17 mouse cellular contexts compared by ENCODE assay signal in genomic region chr6:55131301-55131700, GRCm38 (mm10). TPM values are rescaled to one million over a fixed set of nuclear protein-coding genes. Genes with fewer than 3 reads are reported as not detected.
"Had no signal": no experiment of that assay in that cellular context is flagged by ENCODE, and none has a peak within 500 bp of the region (broad histone marks: within the 10 kb centered on the region; RNA-seq: fewer than 3 reads in every experiment).

No protein-coding gene starts in this region.

- H3K4me2 ChIP-seq: limb, embryonic 15.5 days; liver, embryonic 12.5 days; neural tube, embryonic 15.5 days had no signal

- DNase-seq: kidney, postnatal 36 days; layer of hippocampus, adult 9-11 months; layer of hippocampus, postnatal 36 days; midbrain, embryonic 14.5 days; right cerebral cortex, adult 18-20 months; right cerebral cortex, postnatal 25 days; thymus, postnatal 14 days had no signal

- H3K27me3 ChIP-seq: limb, embryonic 15.5 days; liver, embryonic 12.5 days; neural tube, embryonic 15.5 days had no signal

- ATAC-seq: liver, embryonic 12.5 days; lung, postnatal 0 days had no signal

- H3K9me3 ChIP-seq: limb, embryonic 15.5 days; liver, embryonic 12.5 days; neural tube, embryonic 15.5 days had no signal

- H3K9ac ChIP-seq: limb, embryonic 15.5 days; liver, embryonic 12.5 days; neural tube, embryonic 15.5 days had no signal

- H3K27ac ChIP-seq: limb, embryonic 15.5 days; liver, embryonic 12.5 days; midbrain, embryonic 10.5 days; neural tube, embryonic 15.5 days; stomach, postnatal 0 days had no signal

- H3K4me1 ChIP-seq: liver, embryonic 12.5 days; neural tube, embryonic 15.5 days had no signal

- H3K4me3 ChIP-seq: limb, embryonic 15.5 days; liver, embryonic 12.5 days; midbrain, embryonic 10.5 days; myocyte; neural tube, embryonic 15.5 days had no signal

- H3K36me3 ChIP-seq: limb, embryonic 15.5 days; liver, embryonic 12.5 days; midbrain, embryonic 10.5 days; neural tube, embryonic 15.5 days had no signal

RNA-seq across cellular contexts. Expression of gene Crhr2, which starts 1.5 kb away (rescaled TPM):
- total RNA-seq: megakaryocyte, adult 5-6 weeks had no signal
- polyA plus RNA-seq: limb, embryonic 11.5 days; myocyte had no signal

RNA-seq across cellular contexts. Expression of gene Inmt, which starts 43.5 kb away (rescaled TPM):
- total RNA-seq: megakaryocyte, adult 5-6 weeks had no signal
- polyA plus RNA-seq: midbrain, embryonic 14.5 days; myocyte; neural tube, embryonic 11.5 days; neural tube, embryonic 15.5 days had no signal
